Mouse (Mus musculus) bone marrow macrophage, adult 2 months (primary cell): ENCODE results near the gene Gm20388. TPM values are rescaled to one million over a fixed set of nuclear protein-coding genes. Genes with fewer than 3 reads are reported as not detected.

Experiments used
- H3K27ac ChIP-seq: 2 replicates; pipeline ENCODE4 v1.5.1; 2012; ENCODE audit warnings: low read depth, low read length; ENCODE audit not compliant: insufficient read depth
- H3K4me1 ChIP-seq: 2 replicates; pipeline ENCODE4 v1.6.1; 2012; ENCODE audit warnings: low read length; ENCODE audit not compliant: control insufficient read depth, insufficient read depth
- H3K4me3 ChIP-seq: 2 replicates; pipeline ENCODE4 v1.5.1; 2012; ENCODE audit warnings: mild to moderate bottlenecking, low read length, moderate library complexity; ENCODE audit not compliant: insufficient read depth
- CTCF ChIP-seq: IDR thresholded peaks from 2 replicates; pipeline ENCODE4 v1.5.1; 2012; ENCODE audit warnings: low read depth, mild to moderate bottlenecking, low read length, moderate library complexity
- POLR2A ChIP-seq: IDR thresholded peaks from 2 replicates; pipeline ENCODE4 v1.6.1; 2012; ENCODE audit warnings: mild to moderate bottlenecking, low read depth, low read length, borderline replicate concordance
- polyA plus RNA-seq: library from polyadenylated mRNA; stranded (reverse); fragments of >200 nt; gene quantifications from 2 replicates; pipeline ENCODE4 v1.2.4, GENCODE M21; 2012; ENCODE audit not compliant: missing spikeins, insufficient read depth, insufficient read length

Gm20388 gene
- polyA plus RNA-seq, 1 experiment, result 32.7 TPM

DNA sequence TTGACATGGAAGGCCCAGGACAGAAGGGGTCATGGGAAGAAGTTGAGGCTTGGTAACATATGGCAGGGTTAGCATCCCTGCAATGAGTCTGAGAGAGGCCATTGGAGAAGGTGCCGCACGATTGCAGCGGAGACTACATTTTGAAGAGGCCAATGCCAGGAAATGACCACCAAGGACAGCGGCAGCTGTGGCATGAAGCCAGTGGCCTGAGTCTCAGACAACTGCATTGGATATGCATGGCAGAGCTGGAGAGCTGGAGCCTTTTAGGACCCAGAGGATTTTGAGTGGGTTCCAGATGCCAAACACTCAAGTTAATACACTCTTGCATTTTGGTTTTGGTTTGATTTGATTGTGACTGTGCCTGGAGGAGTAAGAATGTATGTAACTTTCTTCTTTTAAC is 953.0 kb downstream of the Gm20388 start:
- no peak overlapping the region for H3K27ac ChIP-seq
- TF ChIP-seq POLR2A (no peak), CTCF (no peak)
- no peak overlapping the region for H3K4me3 ChIP-seq
- H3K4me1 ChIP-seq, result peaks cover 11% of the 10 kb centered on the region

DNA sequence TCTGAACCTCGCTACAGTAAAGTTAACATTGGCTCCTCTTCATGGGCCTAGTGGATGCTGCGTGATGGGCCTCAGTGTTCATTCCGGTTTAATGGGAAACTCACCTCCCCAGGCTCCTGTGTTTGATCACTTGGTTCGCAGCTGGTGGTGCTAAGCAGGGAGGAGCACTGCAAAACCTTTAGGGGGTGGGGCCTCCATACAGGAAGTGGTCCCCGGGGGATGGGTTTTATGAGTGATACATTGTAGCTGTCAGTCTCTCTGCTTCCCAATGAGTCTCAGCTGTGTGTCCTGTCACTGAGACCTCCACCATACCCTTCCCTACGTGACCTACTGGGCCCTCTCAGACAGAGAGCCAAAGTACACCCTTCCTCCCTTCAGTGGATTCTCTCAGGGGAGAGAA is 956.7 kb downstream of the Gm20388 start:
- Histone ChIP-seq H3K4me3 (no peak overlapping the region), H3K4me1 (peaks cover 11% of the 10 kb centered on the region), H3K27ac (no peak overlapping the region)
- no peak for TF ChIP-seq CTCF
- TF ChIP-seq POLR2A, result no peak

DNA sequence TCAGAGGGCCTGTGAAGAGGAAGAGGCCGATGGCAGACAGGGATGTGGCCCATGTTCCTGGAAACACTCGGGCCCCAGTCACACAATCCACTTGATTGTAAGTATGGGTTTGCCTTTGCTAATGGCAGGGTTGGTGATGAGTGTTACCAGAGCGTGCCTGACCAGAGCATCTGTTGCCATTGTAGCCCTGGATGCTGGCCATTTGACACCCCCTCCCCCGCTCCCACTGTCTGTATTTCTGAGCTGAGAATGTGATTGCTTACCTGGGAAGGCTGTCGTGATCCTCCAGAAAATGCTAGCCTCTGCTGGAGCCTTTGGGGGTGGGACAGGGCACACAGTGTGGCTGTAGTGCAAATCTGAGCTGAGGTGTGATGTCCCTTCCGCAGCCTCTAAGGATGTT is 962.0 kb downstream of the Gm20388 start:
- TF ChIP-seq POLR2A (no peak), CTCF (no peak)
- Histone ChIP-seq H3K27ac (no peak overlapping the region), H3K4me3 (no peak overlapping the region), H3K4me1 (no peaks in the 10 kb centered on the region)

DNA sequence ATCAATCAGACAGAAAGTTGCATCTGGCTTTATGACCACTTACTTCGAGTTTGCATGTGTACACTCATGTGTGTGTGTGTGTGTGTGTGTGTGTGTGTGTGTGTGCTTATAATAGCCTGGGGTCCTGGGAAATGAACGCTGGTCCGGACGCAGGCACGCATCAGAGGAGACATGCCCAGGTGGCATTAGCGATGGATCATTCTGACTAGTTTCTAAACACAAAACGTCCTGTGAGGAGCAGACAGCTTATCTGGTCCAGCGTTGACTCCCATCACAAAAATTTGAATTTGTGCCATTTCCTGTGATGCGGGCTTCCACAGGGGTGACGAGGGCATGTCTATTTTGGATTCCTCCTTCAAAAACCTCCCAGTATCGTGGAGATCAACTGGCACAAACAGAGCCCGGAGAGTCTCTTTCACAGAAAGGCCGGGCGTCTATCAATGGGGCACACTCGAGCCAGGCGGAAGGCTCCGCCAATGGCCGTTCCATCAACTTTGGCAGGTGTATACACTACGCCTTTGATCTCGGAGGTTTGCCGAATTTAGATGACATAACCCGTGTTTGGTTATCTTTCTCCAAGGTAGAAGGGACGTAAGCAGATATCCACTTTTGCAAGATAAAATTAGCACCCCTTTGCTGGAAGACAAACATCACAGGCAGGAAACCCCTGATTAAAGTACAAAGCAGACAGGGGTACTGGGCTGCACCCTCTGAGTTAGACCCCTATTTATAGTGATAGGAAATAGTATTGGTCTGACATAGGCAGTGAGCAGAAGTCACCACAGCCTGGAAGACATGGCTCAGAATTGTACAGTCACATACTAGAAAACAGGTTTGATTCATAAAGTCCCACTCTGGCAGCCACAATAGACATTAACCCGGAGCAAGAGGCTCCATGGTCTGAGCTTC is 965.6 kb downstream of the Gm20388 start:
- Histone ChIP-seq H3K4me3 (no peak overlapping the region), H3K4me1 (no peaks in the 10 kb centered on the region), H3K27ac (no peak overlapping the region)
- TF ChIP-seq POLR2A (no peak), CTCF (no peak)

DNA sequence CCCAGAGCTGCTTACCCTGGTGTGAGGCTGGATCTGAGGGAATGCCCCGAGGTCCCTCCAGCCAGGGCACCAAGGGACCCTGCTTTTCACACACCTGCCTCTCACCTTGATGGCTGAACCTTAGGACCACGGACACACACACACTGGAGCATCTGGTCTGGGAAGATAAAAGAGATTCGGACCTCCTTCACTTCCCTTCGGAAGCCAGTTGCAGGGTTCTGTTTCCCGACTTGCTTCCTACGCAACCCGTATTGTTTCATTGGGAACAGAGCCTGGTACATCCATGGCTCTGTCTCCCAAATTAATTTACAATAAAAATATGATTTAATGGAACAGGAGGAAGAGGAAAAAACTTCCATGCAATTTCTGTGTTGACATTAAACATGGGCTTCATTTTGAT is 966.4 kb downstream of the Gm20388 start:
- no peak for TF ChIP-seq POLR2A
- TF ChIP-seq CTCF, result no peak
- Histone ChIP-seq H3K27ac (no peak overlapping the region), H3K4me3 (no peak overlapping the region), H3K4me1 (no peaks in the 10 kb centered on the region)

DNA sequence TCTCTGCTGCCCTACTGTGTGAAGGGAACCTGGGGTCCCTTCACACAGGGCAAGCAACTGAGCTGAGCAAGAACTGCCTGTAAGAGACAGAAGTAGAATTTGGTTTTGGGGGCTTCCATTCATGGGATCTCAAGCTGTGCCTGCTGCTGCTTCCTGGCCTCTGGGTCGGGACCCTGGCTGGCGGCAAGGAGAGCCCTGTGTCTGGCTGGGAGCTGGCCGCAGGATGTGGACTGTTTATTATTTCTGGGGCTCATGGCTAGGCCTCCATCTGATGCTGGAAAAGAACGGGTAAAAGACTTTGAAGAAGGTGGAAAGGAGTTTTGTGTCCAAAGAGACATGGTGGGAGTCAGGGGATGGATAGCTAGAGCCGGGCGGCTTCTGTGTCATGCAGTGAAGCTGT is 969.3 kb downstream of the Gm20388 start:
- TF ChIP-seq CTCF (no peak), POLR2A (no peak)
- H3K4me3 ChIP-seq, result no peak overlapping the region
- no peak overlapping the region for H3K27ac ChIP-seq
- H3K4me1 ChIP-seq, result no peaks in the 10 kb centered on the region

DNA sequence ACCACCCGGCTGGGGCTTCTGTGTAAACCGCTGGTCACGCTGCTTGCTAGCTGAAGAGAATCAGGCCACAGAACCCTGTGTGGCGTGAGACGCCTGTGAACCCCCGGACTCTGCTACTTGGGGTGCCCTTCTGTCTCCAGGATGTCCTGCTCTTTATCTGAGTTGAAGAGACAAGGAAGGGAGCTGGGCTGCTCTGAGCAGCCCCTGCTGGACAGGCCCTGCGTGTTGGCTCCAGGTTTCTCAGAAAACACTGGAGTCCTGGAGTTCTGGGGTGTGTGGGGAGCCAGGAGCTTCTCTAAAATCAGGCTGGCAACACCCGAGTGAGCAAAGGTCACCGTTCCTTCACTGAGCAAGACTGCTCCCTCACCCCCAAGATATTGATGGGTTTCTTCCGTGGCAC is 971.0 kb downstream of the Gm20388 start:
- TF ChIP-seq CTCF (no peak), POLR2A (no peak)
- Histone ChIP-seq H3K27ac (no peak overlapping the region), H3K4me1 (no peaks in the 10 kb centered on the region), H3K4me3 (no peak overlapping the region)

DNA sequence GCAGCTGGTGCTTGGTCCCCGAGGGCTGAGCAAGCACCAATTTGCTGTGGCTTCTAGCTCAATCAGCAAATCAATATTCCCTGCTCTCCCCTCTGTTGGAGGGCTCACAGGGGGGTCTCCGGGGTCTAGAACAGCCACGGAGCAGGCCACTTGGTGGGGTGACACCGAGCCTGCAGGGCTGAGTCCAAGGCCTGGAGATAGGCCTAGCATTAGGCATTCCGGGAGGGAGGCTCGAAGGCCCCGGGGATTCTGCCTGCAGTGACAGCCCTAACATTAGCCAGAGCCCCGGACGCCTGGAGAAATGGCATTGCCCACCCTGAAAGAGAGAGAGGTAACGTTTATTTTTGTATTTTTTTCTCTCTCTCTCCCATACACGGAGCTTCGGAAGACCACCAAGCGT is 972.0 kb downstream of the Gm20388 start:
- Histone ChIP-seq H3K4me3 (no peak overlapping the region), H3K27ac (no peak overlapping the region), H3K4me1 (no peaks in the 10 kb centered on the region)
- TF ChIP-seq CTCF (no peak), POLR2A (no peak)

DNA sequence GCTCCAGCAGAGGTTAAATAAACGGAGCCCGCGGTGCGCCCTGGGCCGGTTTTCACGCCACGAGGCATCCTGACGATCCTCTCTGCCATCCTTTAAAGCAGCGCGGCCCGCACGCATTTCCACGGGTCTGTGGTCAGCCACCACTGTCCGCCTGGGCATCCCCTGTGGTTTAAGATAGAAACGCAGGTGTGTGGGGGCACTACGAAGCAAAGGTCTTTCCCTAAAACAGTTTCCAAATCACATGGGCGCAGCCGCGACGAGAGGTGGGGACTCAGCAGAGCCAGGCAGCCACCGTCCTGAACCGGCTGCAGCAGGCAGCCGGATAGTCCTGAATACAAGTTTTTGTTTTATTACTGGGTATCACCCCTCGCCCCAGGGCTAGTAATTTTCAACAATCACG is 972.7 kb downstream of the Gm20388 start:
- Histone ChIP-seq H3K4me3 (no peak overlapping the region), H3K27ac (no peak overlapping the region), H3K4me1 (no peaks in the 10 kb centered on the region)
- no peak for TF ChIP-seq CTCF
- no peak for TF ChIP-seq POLR2A

DNA sequence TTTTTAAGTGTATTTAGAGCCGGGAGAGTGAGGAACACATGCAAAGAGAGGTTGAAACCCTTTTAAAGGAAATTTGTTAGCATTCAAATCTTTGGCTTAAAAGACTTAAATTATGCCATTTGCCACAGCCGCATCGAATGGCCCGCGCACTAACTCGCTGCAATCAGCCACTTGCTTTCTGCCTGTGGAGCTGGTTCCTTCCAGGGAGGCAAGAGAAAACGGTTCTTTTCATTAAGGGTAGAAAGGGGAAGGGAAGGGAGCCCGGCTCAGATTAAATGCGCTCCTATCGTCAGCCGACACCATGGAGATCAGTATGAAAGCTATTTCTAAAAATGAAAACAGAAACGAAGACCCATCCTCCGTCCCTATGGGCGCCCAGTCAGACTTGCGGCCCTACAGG is 973.2 kb downstream of the Gm20388 start:
- no peak overlapping the region for H3K4me3 ChIP-seq
- no peak for TF ChIP-seq POLR2A
- TF ChIP-seq CTCF, result no peak
- no peak overlapping the region for H3K27ac ChIP-seq
- no peaks in the 10 kb centered on the region for H3K4me1 ChIP-seq

DNA sequence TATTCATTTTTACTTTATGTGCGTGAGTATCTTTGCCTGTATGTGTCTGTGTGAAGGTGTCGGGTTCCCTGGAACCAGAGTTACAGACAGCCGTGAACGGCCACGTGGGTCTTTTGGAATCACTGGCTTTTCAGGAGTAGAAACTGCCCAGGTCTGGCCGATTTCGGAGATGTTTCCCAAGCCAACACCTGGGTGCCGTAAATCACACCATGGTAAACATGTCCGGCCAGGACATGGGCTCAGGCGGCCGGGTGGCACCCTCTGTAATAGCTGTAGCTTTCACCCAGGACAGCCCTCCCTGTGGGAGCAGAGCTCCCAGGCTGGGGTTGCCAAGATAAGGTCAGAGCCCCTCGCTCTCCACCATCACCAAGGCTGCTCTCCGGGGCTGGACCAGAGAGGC is 974.2 kb downstream of the Gm20388 start:
- Histone ChIP-seq H3K4me1 (no peaks in the 10 kb centered on the region), H3K4me3 (no peak overlapping the region), H3K27ac (no peak overlapping the region)
- no peak for TF ChIP-seq CTCF
- no peak for TF ChIP-seq POLR2A
